Mouse (Mus musculus): ENCODE data around the gene Styk1. TPM values are rescaled to one million over a fixed set of nuclear protein-coding genes. Genes with fewer than 3 reads are reported as not detected.

Styk1 gene
- polyA plus RNA-seq, 1 experiment = not detected

- peaks cover 9% of the 10 kb centered on the region for H3K4me1 ChIP-seq (ENCODE audit: control insufficient read depth, insufficient read depth, low read length)
- H3K27ac ChIP-seq (ENCODE audit: insufficient read depth, low read depth, low read length) = no peak overlapping the region
- no peak overlapping the region for H3K4me3 ChIP-seq (ENCODE audit: insufficient read depth, low read depth, low read length)
- TF ChIP-seq CTCF (IDR thresholded peaks at IDR 0.05; ENCODE audit: insufficient read depth, low read depth, low read length) (no peak), POLR2A (IDR thresholded peaks at IDR 0.05; ENCODE audit: insufficient read depth, low read depth, low read length) (no peak)
- 48% methylated on average over 9 of the region's 9 CpGs for WGBS
Measured at GRCm38 (mm10) chr6:131386416-131387019, 33.1 kb upstream of the Styk1 start.

- TF ChIP-seq CTCF (IDR thresholded peaks at IDR 0.05; ENCODE audit: insufficient read depth, low read depth, low read length) (no peak), POLR2A (IDR thresholded peaks at IDR 0.05; ENCODE audit: insufficient read depth, low read depth, low read length) (no peak)
- Histone ChIP-seq H3K4me1 (ENCODE audit: control insufficient read depth, insufficient read depth, low read length) (peaks cover 9% of the 10 kb centered on the region), H3K27ac (ENCODE audit: insufficient read depth, low read depth, low read length) (no peak overlapping the region), H3K4me3 (ENCODE audit: insufficient read depth, low read depth, low read length) (no peak overlapping the region)
- WGBS = 100% methylated on average over 1 of the region's 1 CpGs
Measured at GRCm38 (mm10) chr6:131385469-131385868, 32.1 kb upstream of the Styk1 start.

- Histone ChIP-seq H3K4me3 (ENCODE audit: insufficient read depth, low read depth, low read length) (no peak overlapping the region), H3K4me1 (ENCODE audit: control insufficient read depth, insufficient read depth, low read length) (peaks cover 9% of the 10 kb centered on the region), H3K27ac (ENCODE audit: insufficient read depth, low read depth, low read length) (0 out of 2 replicates have a peak overlapping the region, but pooled peaks have one; percentile 43)
- no peak for TF ChIP-seq POLR2A (IDR thresholded peaks at IDR 0.05; ENCODE audit: insufficient read depth, low read depth, low read length)
- TF ChIP-seq CTCF (IDR thresholded peaks at IDR 0.05; ENCODE audit: insufficient read depth, low read depth, low read length) = no peak
- 42% methylated on average over 6 of the region's 6 CpGs for WGBS
Measured at GRCm38 (mm10) chr6:131383713-131384330, 30.4 kb upstream of the Styk1 start.

- no peak for TF ChIP-seq CTCF (IDR thresholded peaks at IDR 0.05; ENCODE audit: insufficient read depth, low read depth, low read length)
- TF ChIP-seq POLR2A (IDR thresholded peaks at IDR 0.05; ENCODE audit: insufficient read depth, low read depth, low read length) = no peak
- Histone ChIP-seq H3K4me1 (ENCODE audit: control insufficient read depth, insufficient read depth, low read length) (peaks cover 9% of the 10 kb centered on the region), H3K27ac (ENCODE audit: insufficient read depth, low read depth, low read length) (no peak overlapping the region), H3K4me3 (ENCODE audit: insufficient read depth, low read depth, low read length) (no peak overlapping the region)
- WGBS = 37% methylated on average over 3 of the region's 3 CpGs
Measured at GRCm38 (mm10) chr6:131382984-131383337, 29.6 kb upstream of the Styk1 start.

- TF ChIP-seq CTCF (IDR thresholded peaks at IDR 0.05; ENCODE audit: insufficient read depth, low read depth, low read length) (no peak), POLR2A (IDR thresholded peaks at IDR 0.05; ENCODE audit: insufficient read depth, low read depth, low read length) (no peak)
- peaks cover 9% of the 10 kb centered on the region for H3K4me1 ChIP-seq (ENCODE audit: control insufficient read depth, insufficient read depth, low read length)
- 0 out of 2 replicates have a peak overlapping the region, but pooled peaks have one; percentile 1 for H3K4me3 ChIP-seq (ENCODE audit: insufficient read depth, low read depth, low read length)
- peak overlapping the region; percentile 66 for H3K27ac ChIP-seq (ENCODE audit: insufficient read depth, low read depth, low read length)
- 19% methylated on average over 14 of the region's 14 CpGs for WGBS
Measured at GRCm38 (mm10) chr6:131382232-131382983, 29.0 kb upstream of the Styk1 start.

- H3K4me3 ChIP-seq (ENCODE audit: insufficient read depth, low read depth, low read length) = no peak overlapping the region
- WGBS = 92% methylated on average over 18 of the region's 18 CpGs
- peaks cover 9% of the 10 kb centered on the region for H3K4me1 ChIP-seq (ENCODE audit: control insufficient read depth, insufficient read depth, low read length)
- H3K27ac ChIP-seq (ENCODE audit: insufficient read depth, low read depth, low read length) = no peak overlapping the region
- no peak for TF ChIP-seq POLR2A (IDR thresholded peaks at IDR 0.05; ENCODE audit: insufficient read depth, low read depth, low read length)
- no peak for TF ChIP-seq CTCF (IDR thresholded peaks at IDR 0.05; ENCODE audit: insufficient read depth, low read depth, low read length)
Measured at GRCm38 (mm10) chr6:131378858-131379428, 25.5 kb upstream of the Styk1 start.

- WGBS = 95% methylated on average over 5 of the region's 5 CpGs
- TF ChIP-seq CTCF (IDR thresholded peaks at IDR 0.05; ENCODE audit: insufficient read depth, low read depth, low read length) (no peak), POLR2A (IDR thresholded peaks at IDR 0.05; ENCODE audit: insufficient read depth, low read depth, low read length) (no peak)
Measured at GRCm38 (mm10) chr6:131377378-131377777, 24.0 kb upstream of the Styk1 start.

GRCm38 (mm10) chr6:131374594-131375340, 21.4 kb upstream of the Styk1 start:
- TF ChIP-seq CTCF (IDR thresholded peaks at IDR 0.05; ENCODE audit: insufficient read depth, low read depth, low read length) (no peak), POLR2A (IDR thresholded peaks at IDR 0.05; ENCODE audit: insufficient read depth, low read depth, low read length) (no peak)
- WGBS = 63% methylated on average over 13 of the region's 13 CpGs
- H3K4me3 ChIP-seq (ENCODE audit: insufficient read depth, low read depth, low read length) = no peak overlapping the region
- H3K27ac ChIP-seq (ENCODE audit: insufficient read depth, low read depth, low read length) = no peak overlapping the region
- H3K4me1 ChIP-seq (ENCODE audit: control insufficient read depth, insufficient read depth, low read length) = peaks cover 2% of the 10 kb centered on the region; the same call in 1 of the 2 replicates

More at GRCm38 (mm10) chr6:131377378-131377777, 24.0 kb upstream of the Styk1 start:
- H3K4me1 ChIP-seq (ENCODE audit: control insufficient read depth, insufficient read depth, low read length) = peaks cover 5% of the 10 kb centered on the region
- no peak overlapping the region for H3K27ac ChIP-seq (ENCODE audit: insufficient read depth, low read depth, low read length)
- H3K4me3 ChIP-seq (ENCODE audit: insufficient read depth, low read depth, low read length) = no peak overlapping the region

Measured in olfactory bulb, adult 2 months (tissue).